Mouse (Mus musculus): ENCODE measurements around the gene Vmn2r29.
"Not testable (repeated sequence)": the region's sequence is repeated elsewhere in the genome, so short reads cannot be mapped to it uniquely, and the experiment has no call there.

Vmn2r29 gene

DNA sequence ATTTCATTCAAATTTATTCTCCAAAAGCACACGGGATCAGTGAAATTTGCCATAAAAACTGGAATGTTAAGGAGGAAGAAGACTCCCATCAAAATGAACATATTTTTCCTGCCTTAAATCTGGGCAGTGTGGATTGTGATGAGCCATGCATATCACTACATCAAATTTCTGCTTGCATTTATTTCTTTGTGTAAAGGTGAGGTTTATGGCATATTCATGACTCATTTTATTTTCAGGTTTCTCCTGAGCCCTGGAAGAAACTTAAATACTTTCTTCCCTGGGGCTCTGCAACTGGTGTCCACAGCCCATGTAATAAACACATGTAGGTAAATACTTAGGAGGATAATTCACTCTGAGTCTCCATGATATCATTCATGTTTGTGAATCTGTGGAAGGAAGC is at the start of gene Vmn2r29:
TSS of gene Vmn2r29 (minus strand) at position 101 of the 400 bp plus-strand sequence.
- not testable (repeated sequence) for DNase-seq (ENCODE audit: low spot score)

DNA sequence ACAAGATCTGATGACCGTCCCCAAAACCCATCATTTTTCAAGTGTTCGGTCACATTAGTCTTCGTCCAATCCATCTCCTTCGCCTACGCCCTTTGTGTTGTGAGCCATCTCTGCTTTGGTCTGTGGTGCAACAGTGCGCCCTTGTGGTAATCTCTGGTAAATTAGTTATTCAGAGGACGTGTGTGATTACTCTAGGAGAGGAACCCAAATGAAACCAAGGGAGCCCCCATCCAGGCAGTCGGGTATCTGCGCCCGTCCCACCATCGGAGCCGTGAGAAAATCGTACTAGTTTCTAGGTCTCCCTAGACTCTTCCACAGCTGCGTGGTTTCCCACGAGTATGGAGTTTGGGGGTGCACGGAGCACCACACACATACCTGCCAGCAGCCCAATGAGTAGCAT is 48.5 kb upstream of the Vmn2r29 start:
- DNase-seq (ENCODE audit: low spot score): no peak

DNA sequence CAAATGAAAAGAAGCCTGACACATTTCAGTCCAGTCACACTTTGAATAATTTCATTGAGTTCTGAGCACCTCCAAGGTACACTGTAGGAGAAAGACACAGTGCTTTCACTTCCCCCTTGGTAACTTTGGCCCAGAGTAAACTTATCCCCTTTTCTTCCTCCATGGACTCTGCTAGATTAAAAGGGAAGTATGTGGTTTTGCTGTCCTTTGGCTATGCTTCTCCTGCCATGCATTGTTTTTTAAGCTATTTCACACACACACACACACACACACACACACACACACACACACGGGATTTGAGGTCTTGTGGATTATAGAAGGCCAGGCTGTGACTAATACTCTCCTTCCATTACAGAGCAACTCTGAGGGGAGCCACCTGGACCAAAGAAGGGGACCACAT is 34.3 kb upstream of the Vmn2r29 start:
- DNase-seq (ENCODE audit: low spot score): no peak

DNA sequence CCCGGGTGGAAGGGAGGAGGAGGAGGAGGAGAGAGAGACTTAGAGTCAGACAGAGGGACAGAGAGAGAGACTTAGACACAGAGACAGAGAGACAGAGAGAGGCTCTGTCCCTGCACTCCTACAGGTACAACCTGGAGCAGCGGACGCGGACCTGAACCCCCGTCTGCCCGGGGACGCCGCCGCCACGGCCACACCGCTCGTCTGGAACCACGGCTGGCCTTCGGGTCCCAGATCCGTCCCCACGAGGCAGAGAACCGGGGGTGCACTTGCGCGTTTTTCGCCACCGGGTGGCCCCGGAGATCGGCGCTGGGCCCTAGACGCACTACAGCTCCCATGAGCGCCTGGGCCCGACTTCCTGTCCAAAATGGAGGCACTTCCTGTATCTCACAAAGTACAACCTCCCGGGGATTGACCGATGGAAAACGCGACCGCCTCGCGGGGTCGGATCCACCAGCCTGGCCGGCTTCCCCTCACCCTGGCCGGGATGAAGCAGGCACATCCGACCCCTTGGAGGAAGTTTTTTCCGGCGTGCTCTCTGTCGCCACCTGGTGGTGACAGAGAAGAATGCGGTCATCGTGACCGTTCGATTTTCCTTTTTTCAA is 30.9 kb upstream of the Vmn2r29 start, which contains the start of gene Gm45844:
TSS of gene Gm45844 (minus strand) at position 324 of the 602 bp plus-strand sequence.
- peak; percentile 83 for DNase-seq (ENCODE audit: low spot score)

DNA sequence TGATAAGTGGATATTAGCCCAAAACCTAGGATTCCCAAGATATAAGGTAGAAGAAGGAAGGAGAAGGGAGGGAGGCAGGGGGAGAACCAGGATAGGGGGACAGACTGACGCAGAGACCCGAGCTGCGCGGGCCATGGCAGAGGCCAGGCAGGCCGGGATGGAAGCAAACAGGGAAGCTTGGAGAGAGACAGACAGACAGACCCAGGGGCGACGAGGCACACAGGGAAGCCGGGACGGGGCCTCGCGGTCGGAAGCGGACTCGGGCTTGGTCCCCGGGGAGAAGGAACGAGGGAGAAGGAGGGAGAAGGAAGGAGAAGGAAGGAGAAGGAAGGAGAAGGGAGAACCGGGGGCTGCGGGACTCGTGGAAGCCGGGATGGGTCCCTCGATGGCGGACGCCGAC is 30.4 kb upstream of the Vmn2r29 start:
- not testable (repeated sequence) for DNase-seq (ENCODE audit: low spot score)

DNA sequence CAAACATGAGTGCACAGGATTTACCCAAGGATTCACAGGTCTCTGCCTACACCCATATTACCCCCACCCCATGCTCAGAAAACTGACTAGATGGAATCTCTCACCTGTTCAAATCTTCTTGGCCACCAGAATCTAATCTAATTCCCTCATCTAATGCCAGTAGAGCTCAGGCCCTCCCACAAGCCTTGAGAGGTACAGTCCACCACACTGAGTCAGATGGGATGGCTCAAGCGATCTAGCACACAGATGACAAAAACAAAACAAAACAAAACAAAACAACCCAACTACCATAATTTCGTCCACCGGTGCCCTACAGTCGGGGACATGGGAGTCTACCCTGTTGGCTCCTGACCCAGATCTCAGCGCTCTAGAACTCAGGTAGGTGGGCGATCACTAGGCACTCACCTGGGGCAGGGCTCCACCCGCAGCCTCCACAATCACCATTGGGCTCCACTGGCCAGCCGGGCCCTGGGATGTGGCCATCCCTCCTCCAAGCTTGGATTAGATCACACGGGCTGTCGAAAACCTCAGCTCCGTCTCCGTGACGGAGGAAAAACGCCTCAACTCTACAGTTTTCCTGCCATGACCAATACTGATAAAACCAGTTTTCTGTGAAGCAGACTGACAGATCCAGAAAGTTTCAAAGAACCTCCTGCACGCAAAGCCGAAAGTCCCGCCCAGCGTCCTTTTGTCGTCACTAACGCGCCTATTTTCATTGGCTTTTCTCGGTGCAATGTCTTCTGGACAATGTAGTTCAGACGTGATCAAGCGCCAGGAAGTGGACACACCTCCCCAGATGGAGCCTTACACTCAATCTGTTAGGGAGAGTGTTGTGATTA is 37.6 kb downstream of the Vmn2r29 start, which contains the start of gene Zfp772:
TSS of gene Zfp772 (minus strand) at position 686 of the 839 bp plus-strand sequence.
- DNase-seq (ENCODE audit: low spot score): peak; percentile 17

DNA sequence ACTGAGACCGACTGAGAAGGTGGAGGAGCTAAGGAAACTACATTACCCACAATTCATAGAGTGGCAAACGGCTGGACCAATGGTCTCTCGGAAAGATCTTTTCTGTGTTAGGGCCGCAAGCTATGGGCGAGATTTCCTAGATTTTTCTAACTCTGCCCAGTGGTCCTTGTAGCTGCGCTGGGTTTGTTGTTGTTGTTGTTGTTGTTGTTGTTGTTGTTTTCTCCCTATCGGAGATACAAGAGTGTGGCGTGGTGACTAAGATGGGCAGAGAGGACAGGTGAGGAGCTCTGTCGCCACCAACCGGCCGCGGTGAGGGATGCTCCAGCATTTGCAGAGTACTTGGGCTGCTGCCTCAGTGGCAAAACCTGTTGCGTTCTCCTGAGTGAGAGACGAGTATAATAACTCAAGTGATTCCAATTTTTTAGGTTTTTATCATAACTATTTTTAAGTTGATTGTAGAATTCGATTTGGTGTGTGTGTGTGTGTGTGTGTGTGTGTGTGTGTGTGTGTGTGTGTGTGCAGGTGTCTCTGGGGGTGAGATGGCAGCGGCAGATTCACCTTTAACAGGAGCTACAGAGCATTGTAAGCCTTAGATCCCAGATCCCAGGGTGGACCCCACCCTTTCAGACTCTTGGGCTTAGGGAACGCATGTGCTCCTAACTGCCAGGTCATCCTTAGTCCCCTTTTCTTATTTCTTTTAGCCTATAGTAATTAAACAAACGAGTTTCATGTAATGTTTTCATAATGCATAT is 58.8 kb downstream of the Vmn2r29 start:
- peak; percentile 67 for DNase-seq (ENCODE audit: low spot score)

DNA sequence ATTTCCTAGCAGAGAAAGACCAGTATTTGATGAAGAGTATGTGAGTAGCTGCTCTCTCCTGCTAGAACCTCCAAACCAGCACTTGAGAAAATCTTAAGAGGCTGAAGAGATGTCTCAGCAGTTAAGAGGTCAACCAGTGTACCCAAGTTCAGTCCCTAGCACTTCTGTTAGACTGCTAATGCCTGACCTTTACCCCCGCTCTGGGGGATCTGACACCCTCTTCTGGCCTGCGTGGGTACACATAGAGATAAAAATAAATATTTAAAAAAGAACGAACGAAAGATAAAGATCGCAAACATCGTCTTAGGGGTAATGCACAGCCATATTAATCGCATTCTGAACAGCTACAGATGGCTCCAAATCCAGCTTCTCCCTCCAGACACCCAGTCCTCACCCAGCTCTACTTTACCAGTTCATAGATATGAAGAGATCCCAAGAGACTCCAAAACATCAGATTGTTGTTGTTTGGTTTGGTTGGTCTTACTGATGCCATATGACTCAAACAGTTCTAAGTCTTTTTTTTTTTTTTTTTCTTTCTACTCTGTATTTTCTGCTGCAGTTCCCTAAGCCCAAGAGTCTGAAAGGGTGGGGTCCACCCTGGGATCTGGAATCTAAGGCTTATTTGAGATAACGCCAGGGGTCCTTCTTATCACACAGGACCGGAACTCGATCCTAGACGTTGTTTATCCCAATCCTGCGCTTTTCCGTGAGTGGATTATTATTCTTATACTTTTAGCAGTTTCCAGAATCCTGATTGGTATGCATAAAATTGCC is 59.5 kb downstream of the Vmn2r29 start:
- DNase-seq (ENCODE audit: low spot score): no peak

DNA sequence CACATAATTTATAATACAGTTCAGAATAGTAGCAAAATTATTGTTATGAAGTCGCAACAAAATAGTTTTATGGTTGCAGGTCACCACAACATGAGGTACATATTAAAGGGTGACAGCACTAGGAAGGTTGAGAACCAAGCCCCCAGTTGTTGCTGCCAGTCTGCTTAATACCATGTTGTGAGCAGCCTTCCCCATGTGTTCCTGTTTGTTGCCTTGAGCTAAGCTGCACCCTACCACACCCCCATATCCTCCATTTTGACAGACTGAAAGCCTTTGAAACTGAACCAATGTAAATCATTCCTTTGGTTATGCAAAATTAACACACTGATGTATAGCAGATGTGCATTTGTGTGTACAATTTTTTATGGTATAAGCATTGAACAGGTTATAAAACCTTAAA is 61.2 kb downstream of the Vmn2r29 start:
- no peak for DNase-seq (ENCODE audit: low spot score)

All from urinary bladder, postnatal 25 days (tissue).